ENCODE assay signal across 14 mouse cellular contexts in the genomic region with DNA sequence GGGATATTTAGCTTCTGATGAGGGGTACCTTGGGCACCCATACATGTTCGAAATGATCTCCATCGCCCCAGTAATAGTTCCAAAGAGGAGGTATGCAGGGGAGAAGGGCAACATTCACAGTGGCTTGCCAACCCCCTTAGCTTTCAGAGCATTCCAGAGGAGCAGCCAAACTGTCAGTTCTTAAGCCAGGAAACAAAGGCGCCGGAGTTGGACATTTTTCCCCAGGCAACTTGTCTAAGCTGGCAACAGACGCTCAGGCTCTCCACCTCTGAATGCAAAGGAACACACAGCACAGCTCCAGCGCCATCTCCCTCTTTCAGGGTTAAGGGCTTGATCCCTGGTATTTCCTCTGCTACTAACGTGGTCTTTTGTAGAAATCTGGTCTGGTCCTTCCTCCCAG.
DNase-seq lines count a peak whose midpoint lies in the region; ATAC-seq and TF ChIP-seq lines count a peak whose summit lies in the region.
"Had no signal": no experiment of that assay in that cellular context is flagged by ENCODE, and none has a peak within 500 bp of the region (broad histone marks: within the 10 kb centered on the region; RNA-seq: fewer than 3 reads in every experiment).

No protein-coding gene starts in this region.

- H3K9ac ChIP-seq in hindbrain, embryonic 16.5 days (ENCODE audit: low read depth, low read length), result no peak overlapping the region
- no peak overlapping the region for H3K9ac ChIP-seq in neural tube, embryonic 15.5 days (replicated peaks)
- no peak overlapping the region for H3K9ac ChIP-seq in heart, embryonic 12.5 days
- H3K9ac ChIP-seq: heart, embryonic 15.5 days; liver, postnatal 0 days had no signal

- H3K4me2 ChIP-seq in hindbrain, embryonic 16.5 days (ENCODE audit: low read length), result no peak overlapping the region
- no peak overlapping the region for H3K4me2 ChIP-seq in neural tube, embryonic 15.5 days
- H3K4me2 ChIP-seq in heart, embryonic 12.5 days, result no peak overlapping the region
- H3K4me2 ChIP-seq: heart, embryonic 15.5 days had no signal

- intact Hi-C loops in left cerebral cortex, postnatal 4 days (cut with DNase I), result no loop called here
- intact Hi-C loops in left cerebral cortex, adult 2 months (cut with DNase I), result no loop called here

- peak; percentile 44 for ATAC-seq in hindbrain, embryonic 16.5 days
- 0 out of 2 replicates have a peak, but pooled peaks have one; percentile 24 for ATAC-seq in neural tube, embryonic 15.5 days (ENCODE audit: low FRiP score)
- ATAC-seq in heart, embryonic 12.5 days (ENCODE audit: insufficient number of reproducible peaks, low FRiP score), result no peak
- ATAC-seq: CD4-positive, CD25-positive, alpha-beta regulatory T cell, adult 4 months; intestine, embryonic 16.5 days; liver, postnatal 0 days had no signal

- H3K4me1 ChIP-seq in hindbrain, embryonic 16.5 days (ENCODE audit: control insufficient read depth, insufficient read depth, low read depth, low read length), result peaks cover 13% of the 10 kb centered on the region
- peaks cover 34% of the 10 kb centered on the region for H3K4me1 ChIP-seq in neural tube, embryonic 15.5 days
- H3K4me1 ChIP-seq in heart, embryonic 12.5 days (replicated peaks), result no peaks in the 10 kb centered on the region; the same call in 1 of the 2 replicates
- H3K4me1 ChIP-seq: heart, embryonic 15.5 days had no signal

- 29% methylated on average over 7 of the region's 7 CpGs for WGBS in hindbrain, embryonic 16.5 days
- WGBS in neural tube, embryonic 15.5 days, result 46% methylated on average over 7 of the region's 7 CpGs
- WGBS in heart, embryonic 12.5 days, result 62% methylated on average over 7 of the region's 7 CpGs

- H3K4me3 ChIP-seq in left cerebral cortex, adult 2 months, result no peak overlapping the region
- no peak overlapping the region for H3K4me3 ChIP-seq in hindbrain, embryonic 16.5 days (ENCODE audit: low read length)
- H3K4me3 ChIP-seq in neural tube, embryonic 15.5 days (replicated peaks), result no peak overlapping the region
- H3K4me3 ChIP-seq in heart, embryonic 12.5 days, result no peak overlapping the region
- H3K4me3 ChIP-seq: heart, embryonic 15.5 days had no signal

- no peak for TF ChIP-seq CTCF in left cerebral cortex, adult 2 months (IDR thresholded peaks at IDR 0.05)

- H3K36me3 ChIP-seq in hindbrain, embryonic 16.5 days (ENCODE audit: control insufficient read depth, insufficient read depth, low read length), result no peaks in the 10 kb centered on the region
- H3K36me3 ChIP-seq in neural tube, embryonic 15.5 days, result no peaks in the 10 kb centered on the region
- H3K36me3 ChIP-seq in heart, embryonic 12.5 days, result no peaks in the 10 kb centered on the region
- H3K36me3 ChIP-seq: heart, embryonic 15.5 days had no signal

- H3K27ac ChIP-seq in left cerebral cortex, adult 2 months, result no peak overlapping the region
- H3K27ac ChIP-seq in hindbrain, embryonic 16.5 days (ENCODE audit: low read depth, low read length), result no peak overlapping the region
- 0 out of 2 replicates have a peak overlapping the region, but pooled peaks have one; percentile 41 for H3K27ac ChIP-seq in neural tube, embryonic 15.5 days (replicated peaks)
- H3K27ac ChIP-seq in heart, embryonic 12.5 days (ENCODE audit: poor library complexity, severe bottlenecking), result no peak overlapping the region
- H3K27ac ChIP-seq: heart, embryonic 15.5 days had no signal

- H3K27me3 ChIP-seq in hindbrain, embryonic 16.5 days (replicated peaks; ENCODE audit: control insufficient read depth, insufficient read depth, low read length), result no peaks in the 10 kb centered on the region
- H3K27me3 ChIP-seq in neural tube, embryonic 15.5 days (replicated peaks), result no peaks in the 10 kb centered on the region
- H3K27me3 ChIP-seq in heart, embryonic 12.5 days (replicated peaks), result 0 out of 2 replicates have a peak, but pooled peaks cover 3% of the 10 kb centered on the region
- H3K27me3 ChIP-seq: heart, embryonic 15.5 days had no signal

- no peaks in the 10 kb centered on the region for H3K9me3 ChIP-seq in hindbrain, embryonic 16.5 days (ENCODE audit: control insufficient read depth, low read length)
- no peaks in the 10 kb centered on the region for H3K9me3 ChIP-seq in neural tube, embryonic 15.5 days (replicated peaks)
- no peaks in the 10 kb centered on the region for H3K9me3 ChIP-seq in heart, embryonic 12.5 days (replicated peaks)
- H3K9me3 ChIP-seq: heart, embryonic 15.5 days had no signal

- DNase-seq in left cerebral cortex, postnatal 4 days, result peak; percentile 30
- DNase-seq in left cerebral cortex, adult 2 months (ENCODE audit: extremely low spot score in 1 of 2, low spot score in 2 of 2), result no peak
- peak; percentile 43 for DNase-seq in embryo, embryonic 11 days
- DNase-seq in heart, postnatal 4 days, result no peak
- DNase-seq: adrenal gland, adult 2 months; gastrocnemius, postnatal 14 days; liver, postnatal 0 days; thymus, postnatal 4 days had no signal

Comparison
In these comparisons a context has a peak if more than half of its experiments do, and no peak if none do; other contexts are left out.
1. DNase-seq: peak in left cerebral cortex, postnatal 4 days (single experiment) and embryo, embryonic 11 days (single experiment); none in left cerebral cortex, adult 2 months (0 of 2) and heart, postnatal 4 days (single experiment).